Mouse (Mus musculus): ENCODE measurements around the gene Olfr330. TPM values are rescaled to one million over a fixed set of nuclear protein-coding genes. Genes with fewer than 3 reads are reported as not detected.
"Not testable (repeated sequence)": the region's sequence is repeated elsewhere in the genome, so short reads cannot be mapped to it uniquely, and the experiment has no call there.

Gene Olfr330
- polyA plus RNA-seq (2014; fragmentation: Nextera tagmentation; extraction: Ambion mirVana), result 0.39 TPM in 1 of 2 replicates, not detected in the other

DNA sequence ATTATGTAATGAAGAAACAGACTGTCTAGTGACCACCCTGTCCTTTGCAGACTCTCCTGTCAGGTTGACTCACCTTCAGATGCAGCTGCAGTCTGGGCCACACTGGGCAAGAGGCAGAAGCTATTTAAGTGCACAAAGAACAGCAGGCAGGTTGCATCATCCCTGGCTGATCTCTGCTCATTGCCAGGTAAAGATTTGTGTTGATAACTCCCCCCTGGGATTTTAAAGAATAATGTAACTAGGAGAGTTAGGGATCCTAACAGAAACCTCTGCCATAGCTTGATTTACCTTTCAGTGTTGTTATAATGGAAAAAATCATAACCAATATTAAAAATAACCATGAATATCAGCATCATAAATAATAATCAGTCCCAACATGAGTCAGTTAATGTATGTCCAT lies at the start of gene Olfr330:
Olfr330 (minus strand) TSS at position 101 of the 400 bp plus-strand sequence.
- H3K4me2 ChIP-seq (ENCODE audit: low read depth, low read length); H3K4me1 ChIP-seq (ENCODE audit: control insufficient read depth, insufficient read depth, low read length); H3K27me3 ChIP-seq (ENCODE audit: control insufficient read depth, insufficient read depth, low read length); H3K9ac ChIP-seq (replicated peaks; ENCODE audit: low read depth, low read length); ATAC-seq (ENCODE audit: low read depth); H3K36me3 ChIP-seq (ENCODE audit: control insufficient read depth, insufficient read depth, low read length); H3K9me3 ChIP-seq (ENCODE audit: control insufficient read depth, low read length); H3K27ac ChIP-seq (ENCODE audit: low read depth, low read length); H3K4me3 ChIP-seq (ENCODE audit: low read depth, low read length): not testable (repeated sequence)

DNA sequence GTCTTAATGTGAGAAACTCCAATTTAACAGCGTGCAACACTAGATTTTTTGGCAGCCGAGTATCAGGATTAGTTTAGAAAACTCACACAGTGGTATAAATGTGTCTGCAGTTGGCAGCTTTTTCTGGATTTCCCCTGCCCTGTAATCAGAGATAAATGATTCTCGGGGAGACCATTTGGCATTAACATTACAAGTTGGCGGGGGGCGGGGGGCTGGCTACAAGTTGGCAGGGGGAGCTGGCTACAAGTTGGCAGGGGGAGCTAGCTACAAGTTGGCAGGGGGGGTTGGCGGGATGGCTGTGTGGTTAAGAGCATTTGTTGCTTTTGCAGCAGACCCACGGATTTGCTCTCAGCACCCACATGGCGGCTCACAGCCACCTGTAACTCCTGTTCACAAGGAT lies 44.0 kb upstream of the Olfr330 start:
- Histone ChIP-seq H3K27me3 (ENCODE audit: control insufficient read depth, insufficient read depth, low read length) (no peaks in the 10 kb centered on the region), H3K4me1 (ENCODE audit: control insufficient read depth, insufficient read depth, low read length) (no peaks in the 10 kb centered on the region), H3K36me3 (ENCODE audit: control insufficient read depth, insufficient read depth, low read length) (no peaks in the 10 kb centered on the region), H3K4me2 (ENCODE audit: low read depth, low read length) (no peak overlapping the region), H3K9me3 (ENCODE audit: control insufficient read depth, low read length) (no peaks in the 10 kb centered on the region), H3K27ac (ENCODE audit: low read depth, low read length) (no peak overlapping the region), H3K4me3 (ENCODE audit: low read depth, low read length) (no peak overlapping the region), H3K9ac (replicated peaks; ENCODE audit: low read depth, low read length) (no peak overlapping the region)
- ATAC-seq (ENCODE audit: low read depth), result no peak
- 82% methylated on average over 8 of the region's 8 CpGs for WGBS

DNA sequence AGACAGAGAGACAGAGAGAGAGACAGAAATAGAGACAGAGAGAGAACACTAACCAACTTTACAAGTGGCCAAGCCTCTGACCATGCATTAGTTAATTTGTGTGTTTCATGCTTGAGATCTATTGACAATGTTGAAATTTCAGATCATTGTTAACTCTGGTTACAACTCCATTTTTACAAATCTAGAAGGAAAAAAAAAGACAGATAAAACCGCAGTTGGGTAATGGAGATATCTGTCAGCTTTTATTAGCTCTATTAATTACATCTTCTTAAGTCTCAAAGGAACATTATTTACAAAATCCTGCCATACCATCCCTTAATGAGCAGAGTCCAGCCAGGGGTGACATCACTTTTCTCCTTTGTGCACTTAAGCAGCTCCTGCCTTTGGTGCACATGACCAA lies 42.8 kb upstream of the Olfr330 start, which contains the start of gene Olfr325:
Olfr325 (plus strand) TSS at position 301 of the 400 bp plus-strand sequence.
- no peak for ATAC-seq (ENCODE audit: low read depth)
- H3K36me3 ChIP-seq (ENCODE audit: control insufficient read depth, insufficient read depth, low read length), result no peaks in the 10 kb centered on the region
- no peaks in the 10 kb centered on the region for H3K9me3 ChIP-seq (ENCODE audit: control insufficient read depth, low read length)
- 84% methylated on average over 1 of the region's 1 CpGs for WGBS
- H3K4me3 ChIP-seq (ENCODE audit: low read depth, low read length), result no peak within 1 kb of the TSS
- no peak within 1 kb of the TSS for H3K9ac ChIP-seq (replicated peaks; ENCODE audit: low read depth, low read length)
- H3K27me3 ChIP-seq (ENCODE audit: control insufficient read depth, insufficient read depth, low read length), result no peaks in the 10 kb centered on the region
- no peak within 1 kb of the TSS for H3K4me2 ChIP-seq (ENCODE audit: low read depth, low read length)
- no peaks in the 10 kb centered on the region for H3K4me1 ChIP-seq (ENCODE audit: control insufficient read depth, insufficient read depth, low read length)
- no peak within 1 kb of the TSS for H3K27ac ChIP-seq (ENCODE audit: low read depth, low read length)

DNA sequence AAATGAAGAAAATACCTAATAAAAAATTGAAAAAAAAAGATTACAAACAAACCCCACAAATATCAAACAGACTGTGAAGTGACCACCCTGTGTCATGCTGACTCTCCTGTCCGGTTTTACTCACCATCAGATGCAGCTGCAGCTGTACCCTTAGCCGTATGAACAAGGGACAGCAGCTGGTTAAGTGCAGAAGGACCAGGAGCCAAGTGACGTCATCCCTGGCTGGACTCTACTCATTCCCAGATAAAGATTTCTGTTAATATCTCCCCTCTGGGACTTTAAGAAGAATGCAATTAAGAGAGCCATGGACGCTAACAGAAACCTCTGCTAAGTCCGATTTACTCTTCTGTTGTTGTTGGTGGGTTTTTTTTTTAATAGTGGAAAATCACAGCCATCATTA lies 35.8 kb upstream of the Olfr330 start, which contains the start of gene Olfr224:
Olfr224 (minus strand) TSS at position 149 of the 400 bp plus-strand sequence.
- WGBS, result 72% methylated on average over 5 of the region's 5 CpGs
- H3K36me3 ChIP-seq (ENCODE audit: control insufficient read depth, insufficient read depth, low read length), result no peaks in the 10 kb centered on the region
- no peak within 1 kb of the TSS for H3K4me2 ChIP-seq (ENCODE audit: low read depth, low read length)
- H3K9me3 ChIP-seq (ENCODE audit: control insufficient read depth, low read length), result no peaks in the 10 kb centered on the region
- H3K4me3 ChIP-seq (ENCODE audit: low read depth, low read length), result no peak within 1 kb of the TSS
- H3K9ac ChIP-seq (replicated peaks; ENCODE audit: low read depth, low read length), result no peak within 1 kb of the TSS
- ATAC-seq (ENCODE audit: low read depth), result no peak
- no peaks in the 10 kb centered on the region for H3K4me1 ChIP-seq (ENCODE audit: control insufficient read depth, insufficient read depth, low read length)
- no peaks in the 10 kb centered on the region for H3K27me3 ChIP-seq (ENCODE audit: control insufficient read depth, insufficient read depth, low read length)
- no peak within 1 kb of the TSS for H3K27ac ChIP-seq (ENCODE audit: low read depth, low read length)

DNA sequence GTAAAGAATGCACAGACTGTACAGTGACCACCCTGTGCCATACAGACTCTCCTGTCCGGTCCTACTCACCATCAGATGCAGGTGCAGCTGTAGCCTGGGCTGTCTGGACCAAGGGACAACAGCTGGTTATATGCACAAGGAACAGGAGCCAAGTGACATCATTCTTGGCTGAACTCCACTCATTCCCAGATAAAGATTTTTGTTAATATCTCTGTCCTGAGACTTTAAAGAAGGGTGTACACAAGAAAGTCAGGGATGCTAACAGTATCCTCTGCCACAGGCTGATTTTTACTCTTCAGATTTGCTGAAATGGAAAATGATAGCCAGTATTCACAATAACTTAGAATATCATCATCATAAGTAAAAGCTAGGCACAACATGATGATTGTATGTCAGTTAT lies 20.9 kb upstream of the Olfr330 start, which contains the start of gene Olfr328:
Olfr328 (minus strand) TSS at position 101 of the 400 bp plus-strand sequence.
- no peak within 1 kb of the TSS for H3K27ac ChIP-seq (ENCODE audit: low read depth, low read length)
- 74% methylated on average over 1 of the region's 1 CpGs for WGBS

DNA sequence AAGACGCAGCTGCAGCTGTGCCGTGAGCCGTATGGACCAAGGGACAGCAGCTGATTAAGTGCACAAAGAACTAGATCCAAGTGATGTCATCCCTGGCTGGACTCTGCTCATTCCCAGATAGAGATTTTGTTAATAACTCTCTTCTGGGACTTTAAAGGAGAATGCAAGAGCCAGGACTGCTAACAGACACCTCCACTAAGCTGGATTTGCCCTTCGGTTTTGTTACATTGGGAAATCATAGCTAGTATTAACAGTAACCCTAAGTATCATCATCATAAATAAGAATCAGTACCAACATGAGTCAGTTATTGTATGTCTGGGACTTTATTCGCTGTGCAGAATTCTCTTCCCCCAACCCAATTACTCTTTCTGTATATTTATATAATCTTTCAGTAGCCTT lies 11.7 kb upstream of the Olfr330 start, which contains the start of gene Olfr329-ps:
Olfr329-ps (minus strand) TSS at position 101 of the 400 bp plus-strand sequence.
- no peak within 1 kb of the TSS for H3K27ac ChIP-seq (ENCODE audit: low read depth, low read length)
- WGBS, result 86% methylated on average over 5 of the region's 5 CpGs

More for the DNA sequence above, 20.9 kb upstream of the Olfr330 start, which contains the start of gene Olfr328:
- no peaks in the 10 kb centered on the region for H3K4me1 ChIP-seq (ENCODE audit: control insufficient read depth, insufficient read depth, low read length)
- ATAC-seq (ENCODE audit: low read depth), result no peak
- H3K9ac ChIP-seq (replicated peaks; ENCODE audit: low read depth, low read length), result no peak within 1 kb of the TSS
- no peaks in the 10 kb centered on the region for H3K9me3 ChIP-seq (ENCODE audit: control insufficient read depth, low read length)
- no peaks in the 10 kb centered on the region for H3K27me3 ChIP-seq (ENCODE audit: control insufficient read depth, insufficient read depth, low read length)
- no peaks in the 10 kb centered on the region for H3K36me3 ChIP-seq (ENCODE audit: control insufficient read depth, insufficient read depth, low read length)
- no peak within 1 kb of the TSS for H3K4me3 ChIP-seq (ENCODE audit: low read depth, low read length)
- H3K4me2 ChIP-seq (ENCODE audit: low read depth, low read length), result no peak within 1 kb of the TSS

DNA sequence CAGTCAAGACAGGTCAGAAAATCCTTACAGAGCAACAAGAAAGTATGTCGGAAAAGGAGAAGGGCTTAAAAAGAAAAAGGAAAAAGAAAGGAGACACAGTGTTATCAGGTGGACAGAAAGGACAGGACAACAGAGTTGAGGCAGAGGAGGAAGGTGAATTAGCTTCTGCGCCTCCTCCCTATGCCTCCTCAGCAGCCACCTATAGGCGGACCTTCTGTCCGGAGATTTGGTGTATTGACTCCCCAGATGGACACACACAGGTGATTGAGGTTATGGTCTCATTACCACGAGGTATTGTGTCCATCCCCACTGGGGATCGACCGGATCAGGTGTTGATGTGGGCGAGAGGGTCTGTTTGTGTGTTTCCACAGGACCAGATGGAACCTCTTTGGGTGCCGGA lies 14.9 kb downstream of the Olfr330 start:
- not testable (repeated sequence) for H3K4me3 ChIP-seq (ENCODE audit: low read depth, low read length); H3K36me3 ChIP-seq (ENCODE audit: control insufficient read depth, insufficient read depth, low read length); H3K27me3 ChIP-seq (ENCODE audit: control insufficient read depth, insufficient read depth, low read length); H3K4me2 ChIP-seq (ENCODE audit: low read depth, low read length); H3K4me1 ChIP-seq (ENCODE audit: control insufficient read depth, insufficient read depth, low read length); H3K9ac ChIP-seq (replicated peaks; ENCODE audit: low read depth, low read length); ATAC-seq (ENCODE audit: low read depth); H3K9me3 ChIP-seq (ENCODE audit: control insufficient read depth, low read length); H3K27ac ChIP-seq (ENCODE audit: low read depth, low read length)
- 88% methylated on average over 6 of the region's 9 CpGs for WGBS

More for the DNA sequence above, 11.7 kb upstream of the Olfr330 start, which contains the start of gene Olfr329-ps:
- Histone ChIP-seq H3K9me3 (ENCODE audit: control insufficient read depth, low read length) (no peaks in the 10 kb centered on the region), H3K4me2 (ENCODE audit: low read depth, low read length) (no peak within 1 kb of the TSS), H3K4me3 (ENCODE audit: low read depth, low read length) (no peak within 1 kb of the TSS), H3K36me3 (ENCODE audit: control insufficient read depth, insufficient read depth, low read length) (no peaks in the 10 kb centered on the region), H3K9ac (replicated peaks; ENCODE audit: low read depth, low read length) (no peak within 1 kb of the TSS), H3K27me3 (ENCODE audit: control insufficient read depth, insufficient read depth, low read length) (no peaks in the 10 kb centered on the region), H3K4me1 (ENCODE audit: control insufficient read depth, insufficient read depth, low read length) (no peaks in the 10 kb centered on the region)
- ATAC-seq (ENCODE audit: low read depth), result no peak

DNA sequence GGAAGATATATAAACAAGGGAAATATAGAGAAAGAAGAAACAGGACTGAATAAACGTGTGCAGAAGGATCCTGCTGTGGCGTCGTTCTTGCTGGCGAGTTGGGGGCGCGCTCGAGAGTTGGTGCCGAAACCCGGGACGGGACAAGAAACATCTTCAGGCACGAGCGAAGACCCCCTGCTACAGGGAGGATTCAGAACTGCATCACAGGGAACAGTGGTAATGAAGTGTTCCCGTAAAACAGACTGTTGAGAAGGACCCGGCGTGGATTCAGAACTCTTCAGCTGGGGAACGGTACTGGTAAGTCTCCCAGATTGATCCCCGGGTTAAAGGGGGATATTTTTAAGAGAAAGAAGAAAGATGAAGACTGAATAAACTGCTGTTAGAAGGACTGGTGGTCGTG lies 15.7 kb downstream of the Olfr330 start:
- not testable (repeated sequence) for H3K9ac ChIP-seq (replicated peaks; ENCODE audit: low read depth, low read length); ATAC-seq (ENCODE audit: low read depth); H3K27me3 ChIP-seq (ENCODE audit: control insufficient read depth, insufficient read depth, low read length); H3K27ac ChIP-seq (ENCODE audit: low read depth, low read length); H3K4me1 ChIP-seq (ENCODE audit: control insufficient read depth, insufficient read depth, low read length); H3K9me3 ChIP-seq (ENCODE audit: control insufficient read depth, low read length); H3K4me2 ChIP-seq (ENCODE audit: low read depth, low read length); H3K36me3 ChIP-seq (ENCODE audit: control insufficient read depth, insufficient read depth, low read length); H3K4me3 ChIP-seq (ENCODE audit: low read depth, low read length)
- 94% methylated on average over 11 of the region's 18 CpGs for WGBS

DNA sequence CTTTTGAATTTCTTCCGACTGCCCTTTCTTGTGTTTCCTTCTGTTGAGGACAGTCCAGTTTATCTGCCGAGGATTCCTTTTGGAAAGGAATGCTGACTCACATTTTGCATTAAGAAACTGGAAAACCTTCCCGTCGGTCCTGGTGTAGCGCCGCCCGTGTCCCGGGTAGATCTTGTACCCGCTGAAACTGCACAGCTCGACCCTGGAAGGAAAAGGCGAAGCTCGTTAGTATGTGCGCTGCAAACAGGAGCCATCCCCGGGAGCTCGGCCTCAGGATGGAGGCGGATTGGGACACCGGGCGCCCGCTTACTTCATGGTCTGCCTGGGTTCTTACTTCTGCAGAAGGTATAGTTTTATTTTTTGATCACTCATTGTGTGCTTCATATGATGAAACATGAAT lies 25.6 kb downstream of the Olfr330 start:
- not testable (repeated sequence) for H3K27me3 ChIP-seq (ENCODE audit: control insufficient read depth, insufficient read depth, low read length); ATAC-seq (ENCODE audit: low read depth); H3K4me3 ChIP-seq (ENCODE audit: low read depth, low read length); H3K9ac ChIP-seq (replicated peaks; ENCODE audit: low read depth, low read length); H3K9me3 ChIP-seq (ENCODE audit: control insufficient read depth, low read length); H3K4me2 ChIP-seq (ENCODE audit: low read depth, low read length); H3K27ac ChIP-seq (ENCODE audit: low read depth, low read length); H3K4me1 ChIP-seq (ENCODE audit: control insufficient read depth, insufficient read depth, low read length); H3K36me3 ChIP-seq (ENCODE audit: control insufficient read depth, insufficient read depth, low read length)
- WGBS, result 91% methylated on average over 19 of the region's 19 CpGs
